Mouse (Mus musculus) olfactory bulb, adult 2 months (tissue): ENCODE measurements around the gene Tbc1d16. TPM values are rescaled to one million over a fixed set of nuclear protein-coding genes. Genes with fewer than 3 reads are reported as not detected.

Experiments
- H3K27ac ChIP-seq: fragments of 200-500 bp; 2 replicates; pipeline ENCODE4 v1.5.1; 2012; ENCODE audit warnings: low read depth, low read length; ENCODE audit not compliant: insufficient read depth
- H3K4me1 ChIP-seq: fragments of 200-500 bp; 2 replicates; pipeline ENCODE4 v1.6.1; 2012; ENCODE audit warnings: low read length; ENCODE audit not compliant: control insufficient read depth, insufficient read depth
- H3K4me3 ChIP-seq: fragments of 200-500 bp; 2 replicates; pipeline ENCODE4 v1.5.1; 2012; ENCODE audit warnings: mild to moderate bottlenecking, low read depth, low read length, moderate library complexity; ENCODE audit not compliant: insufficient read depth
- CTCF ChIP-seq: fragments of 200-500 bp; IDR thresholded peaks from 2 replicates; pipeline ENCODE4 v1.5.1; 2012; ENCODE audit warnings: low read depth, mild to moderate bottlenecking, low read length, moderate library complexity; ENCODE audit not compliant: insufficient read depth
- POLR2A ChIP-seq: fragments of 200-500 bp; IDR thresholded peaks from 2 replicates; pipeline ENCODE4 v1.6.1; 2012; ENCODE audit warnings: mild to moderate bottlenecking, low read depth, low read length, moderate library complexity; ENCODE audit not compliant: insufficient read depth
- WGBS: fragments of 180-500 bp; shearing (Covaris S2); methylation state at CpG from one replicate; pipeline ENCODE4 v1.1.7; 2018; 5-methylcytosine and 5-hydroxymethylcytosine counted together
- polyA plus RNA-seq: library from polyadenylated mRNA; stranded (reverse); fragments of >200 nt; gene quantifications from 2 replicates; pipeline ENCODE4 v1.2.4, GENCODE M21; 2012; ENCODE audit warnings: low replicate concordance; ENCODE audit not compliant: missing spikeins, insufficient read depth, insufficient read length

The Tbc1d16 gene
- polyA plus RNA-seq, 1 experiment, result not detected

DNA sequence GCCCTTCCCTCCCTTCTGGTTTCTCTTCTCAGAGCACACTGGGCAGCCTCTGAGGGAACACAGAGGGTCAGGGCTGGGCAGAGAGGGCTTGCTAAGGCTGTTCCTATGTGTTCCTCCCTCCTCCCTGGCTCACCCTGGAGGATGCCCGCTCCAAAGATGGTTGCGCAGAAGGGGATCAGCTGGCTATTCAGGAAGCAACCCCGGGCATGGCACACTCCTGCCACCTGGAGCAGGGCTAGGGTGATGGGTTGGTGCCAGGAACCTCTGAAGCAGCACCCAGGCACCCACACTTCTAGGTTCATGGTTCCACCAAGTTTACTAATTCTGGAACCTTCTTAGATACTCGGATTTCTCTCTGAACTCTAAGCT lies 29.1 kb downstream of the Tbc1d16 start:
- Histone ChIP-seq H3K4me3 (no peak overlapping the region), H3K4me1 (peaks cover 14% of the 10 kb centered on the region), H3K27ac (no peak overlapping the region)
- 71% methylated on average over 4 of the region's 4 CpGs for WGBS
- 0 out of 2 replicates have a peak, but pooled peaks have one; percentile 1 for TF ChIP-seq CTCF
- TF ChIP-seq POLR2A, result no peak

DNA sequence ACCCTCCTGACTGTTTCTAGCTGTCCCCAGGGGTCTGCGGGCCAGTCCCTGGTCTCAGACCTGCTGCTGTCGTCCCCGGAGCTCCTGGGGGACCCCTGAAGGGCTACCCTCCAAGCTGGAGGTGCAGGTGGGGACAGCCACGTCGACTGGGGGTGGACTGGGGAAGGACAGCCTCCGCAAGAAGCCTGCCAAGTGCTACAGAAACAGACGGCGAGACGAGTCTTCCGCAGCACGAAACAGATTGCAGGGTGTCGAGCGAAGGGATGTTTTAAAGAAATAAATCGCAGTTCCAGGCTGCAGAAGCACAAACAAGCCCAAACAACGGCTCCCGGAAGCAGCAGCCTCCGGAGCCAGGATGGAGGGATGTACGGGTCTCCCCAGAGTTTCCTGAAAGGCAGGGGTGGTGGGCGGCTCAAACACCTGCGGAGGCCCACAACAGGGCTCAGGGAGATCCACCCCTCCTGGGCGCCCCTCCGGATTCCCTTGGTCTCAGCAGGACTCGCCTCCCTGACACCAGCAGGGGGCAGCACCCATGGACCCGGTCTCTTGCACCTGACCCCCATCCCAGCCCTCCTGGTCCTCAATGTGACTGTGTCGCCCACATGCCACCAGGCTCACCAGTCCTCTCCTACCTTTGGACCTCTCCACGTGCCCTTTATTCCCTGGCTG lies 29.6 kb downstream of the Tbc1d16 start:
- peak; percentile 55 for TF ChIP-seq CTCF
- no peak for TF ChIP-seq POLR2A
- Histone ChIP-seq H3K4me1 (peaks cover 14% of the 10 kb centered on the region), H3K4me3 (no peak overlapping the region), H3K27ac (no peak overlapping the region)
- 18% methylated on average over 26 of the region's 26 CpGs for WGBS

DNA sequence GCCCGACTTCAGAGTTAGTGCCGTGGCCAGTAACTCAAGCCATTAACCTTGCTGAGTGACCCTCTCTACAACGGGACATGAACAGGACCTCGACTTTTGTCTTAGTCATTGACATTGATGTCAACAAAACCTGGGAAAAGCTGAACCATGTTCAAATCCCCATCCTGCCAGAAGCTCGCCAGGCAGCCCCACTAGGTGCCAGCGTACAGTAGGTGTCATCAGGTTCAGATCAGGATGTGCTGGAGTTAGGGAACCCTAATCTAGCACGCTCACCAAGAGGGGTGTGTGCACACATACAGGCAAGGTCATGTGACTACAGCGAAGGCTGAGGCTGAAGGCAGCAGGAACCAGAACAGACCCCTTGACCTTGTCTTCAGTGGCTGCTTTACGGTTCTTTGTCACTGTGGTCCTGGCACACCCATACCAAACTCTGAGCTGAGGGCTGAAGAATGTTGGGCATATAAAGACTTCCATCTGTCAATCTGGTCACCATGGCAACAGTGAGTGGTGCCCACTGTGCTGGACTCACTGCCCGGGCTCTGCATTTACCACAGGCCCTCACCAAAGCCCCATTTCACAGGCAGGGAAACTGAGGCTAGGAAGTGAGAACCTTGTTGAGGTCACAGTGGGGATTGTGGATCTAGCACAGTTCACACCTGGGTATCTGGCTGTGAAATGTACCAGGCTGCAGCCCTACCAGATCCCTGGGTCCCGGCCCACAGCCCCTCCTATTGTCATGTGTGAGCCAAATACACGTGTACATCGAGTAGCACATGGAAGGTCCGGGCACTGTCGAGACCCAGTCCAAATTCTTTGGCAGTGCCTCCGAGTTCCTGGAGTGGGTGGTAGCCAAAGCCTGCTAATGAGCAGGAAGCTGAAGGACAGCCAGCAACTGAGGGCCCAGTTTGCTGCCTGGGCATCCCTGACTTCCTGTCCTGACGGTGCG lies 30.4 kb downstream of the Tbc1d16 start:
- no peak for TF ChIP-seq CTCF
- no peak for TF ChIP-seq POLR2A
- H3K4me1 ChIP-seq, result peaks cover 14% of the 10 kb centered on the region
- 60% methylated on average over 18 of the region's 18 CpGs for WGBS
- H3K4me3 ChIP-seq, result no peak overlapping the region
- H3K27ac ChIP-seq, result no peak overlapping the region

DNA sequence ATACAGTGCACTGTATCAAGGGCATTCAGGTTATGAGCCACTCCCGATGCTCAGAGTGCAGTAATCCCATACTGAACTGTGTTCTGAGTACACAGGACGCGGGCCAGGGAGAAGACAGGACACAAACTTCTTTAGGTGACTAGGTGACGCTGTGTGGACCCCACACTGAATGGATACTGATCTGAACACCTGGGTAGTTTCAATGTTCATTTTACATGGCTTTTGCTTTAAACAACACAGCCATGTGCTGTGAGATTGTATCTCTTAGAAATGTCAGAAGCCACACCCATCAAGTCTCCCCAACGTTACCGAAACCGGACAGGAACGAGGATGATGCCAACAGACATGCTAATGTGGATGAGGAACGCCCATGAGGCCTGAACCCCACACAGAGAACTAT lies 35.7 kb downstream of the Tbc1d16 start:
- H3K4me1 ChIP-seq, result peaks cover 15% of the 10 kb centered on the region
- TF ChIP-seq CTCF (no peak), POLR2A (no peak)
- 77% methylated on average over 9 of the region's 9 CpGs for WGBS
- H3K27ac ChIP-seq, result no peak overlapping the region
- H3K4me3 ChIP-seq, result no peak overlapping the region

DNA sequence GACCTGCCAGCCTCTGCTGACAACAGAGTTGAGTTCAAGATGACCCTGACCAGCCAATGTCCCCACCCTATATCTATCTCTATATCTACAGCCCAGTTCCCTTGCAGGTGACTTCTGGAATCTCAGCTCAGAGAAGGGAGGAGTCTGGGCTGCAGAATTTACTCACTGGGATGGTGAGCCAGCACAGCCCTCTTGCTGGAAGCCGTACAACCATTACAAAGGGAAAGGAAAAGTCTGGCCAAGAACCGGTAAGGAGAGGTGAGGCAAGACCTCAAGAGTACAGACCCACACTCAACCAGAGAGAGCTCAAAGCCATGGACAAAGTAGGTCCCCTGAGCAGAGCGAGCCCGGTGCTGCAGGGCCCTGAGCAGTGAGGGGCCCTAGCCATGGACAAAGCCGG lies 36.1 kb downstream of the Tbc1d16 start:
- 77% methylated on average over 5 of the region's 5 CpGs for WGBS
- no peak for TF ChIP-seq CTCF
- TF ChIP-seq POLR2A, result no peak
- Histone ChIP-seq H3K4me3 (no peak overlapping the region), H3K27ac (no peak overlapping the region), H3K4me1 (peaks cover 15% of the 10 kb centered on the region)

DNA sequence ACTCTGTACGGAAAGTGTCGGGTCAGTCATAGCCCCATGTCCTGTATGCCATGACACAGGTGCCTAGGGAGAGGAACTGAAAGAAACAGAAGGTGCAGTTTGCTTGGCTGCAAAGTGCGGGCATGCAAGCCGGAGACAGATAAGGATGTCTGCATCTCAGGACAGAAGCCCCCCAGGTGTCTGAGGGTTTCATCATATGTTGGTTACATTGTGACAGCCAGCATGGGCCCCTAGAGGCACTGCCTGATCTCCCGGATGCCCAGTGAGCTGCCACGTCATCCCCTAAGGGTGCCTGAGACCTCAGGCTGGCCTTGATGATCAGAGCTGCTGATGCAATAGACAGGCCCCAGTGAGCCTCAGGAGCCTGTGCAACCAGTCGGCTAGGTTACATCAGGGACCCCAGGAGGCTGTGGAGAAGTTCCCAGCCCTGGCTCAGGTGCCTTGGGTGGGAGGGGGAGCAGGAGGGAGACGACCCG lies 36.7 kb downstream of the Tbc1d16 start:
- Histone ChIP-seq H3K27ac (no peak overlapping the region), H3K4me1 (peaks cover 19% of the 10 kb centered on the region), H3K4me3 (no peak overlapping the region)
- WGBS, result 86% methylated on average over 9 of the region's 9 CpGs
- TF ChIP-seq POLR2A (no peak), CTCF (no peak)

DNA sequence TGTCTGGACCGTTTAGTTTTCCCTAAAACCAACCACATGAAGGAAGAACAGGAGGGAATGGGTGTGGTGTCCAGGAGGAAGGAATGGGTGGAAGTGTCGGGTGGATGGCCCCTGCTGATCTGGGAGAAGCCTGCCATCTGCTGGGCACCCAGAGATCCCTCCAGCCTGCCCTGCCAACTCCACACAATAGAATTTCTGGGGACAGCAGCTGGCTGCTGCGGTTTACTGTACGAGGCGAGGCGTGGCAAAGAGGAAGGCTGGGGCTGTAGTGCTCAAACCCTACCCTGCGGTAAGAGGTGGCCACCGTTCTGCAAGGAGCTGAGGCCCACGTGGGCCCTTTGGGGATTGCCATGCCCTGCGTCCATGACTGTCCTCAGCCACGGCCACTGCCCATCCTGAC lies 37.8 kb downstream of the Tbc1d16 start:
- Histone ChIP-seq H3K4me3 (no peak overlapping the region), H3K27ac (no peak overlapping the region), H3K4me1 (peaks cover 19% of the 10 kb centered on the region)
- TF ChIP-seq CTCF (peak; percentile 68), POLR2A (no peak)
- WGBS, result 23% methylated on average over 11 of the region's 11 CpGs

DNA sequence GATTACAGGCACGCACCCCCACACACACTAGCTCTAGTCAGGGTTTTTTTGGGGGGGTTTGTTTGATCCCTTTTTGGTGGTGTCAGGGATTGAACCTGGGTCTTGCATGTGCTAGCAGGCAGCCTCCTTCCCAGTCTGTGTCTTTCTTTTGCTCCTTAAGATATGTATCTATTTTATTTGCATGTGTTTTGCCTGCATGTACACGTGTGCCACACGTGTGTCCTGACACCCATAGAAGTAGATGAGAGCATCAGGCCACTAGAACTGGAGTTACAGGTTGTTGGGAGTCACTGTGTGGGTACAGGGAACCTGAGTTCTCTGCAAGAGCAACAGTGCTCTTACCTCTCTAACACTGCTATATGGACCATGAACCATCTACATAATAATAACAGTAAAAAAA lies 39.0 kb downstream of the Tbc1d16 start:
- TF ChIP-seq POLR2A (no peak), CTCF (no peak)
- peaks cover 19% of the 10 kb centered on the region for H3K4me1 ChIP-seq
- WGBS, result 98% methylated on average over 3 of the region's 3 CpGs
- no peak overlapping the region for H3K4me3 ChIP-seq
- no peak overlapping the region for H3K27ac ChIP-seq

DNA sequence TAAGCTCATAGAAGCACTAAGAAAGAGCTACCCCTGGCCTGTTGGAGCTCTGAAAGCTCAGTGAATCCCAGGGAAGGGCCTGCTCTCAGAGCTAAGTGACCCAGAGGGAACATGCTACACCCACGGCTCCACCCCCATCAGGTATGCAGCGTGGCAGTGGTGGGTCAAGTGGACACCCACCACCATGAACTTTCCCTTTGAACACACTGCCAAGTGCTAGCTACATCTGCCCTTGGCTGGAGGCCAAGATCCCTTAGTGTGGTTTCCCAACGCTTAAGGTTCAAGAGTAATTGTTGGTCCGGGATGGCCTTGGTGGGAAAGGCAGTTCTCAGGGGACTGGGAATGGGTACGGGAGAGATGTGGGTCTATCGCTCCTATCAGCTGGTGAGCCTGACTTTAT lies 39.9 kb downstream of the Tbc1d16 start:
- peaks cover 19% of the 10 kb centered on the region for H3K4me1 ChIP-seq
- H3K4me3 ChIP-seq, result no peak overlapping the region
- H3K27ac ChIP-seq, result no peak overlapping the region
- 54% methylated on average over 6 of the region's 6 CpGs for WGBS
- TF ChIP-seq CTCF, result no peak
- TF ChIP-seq POLR2A, result no peak
